Mouse (Mus musculus) kidney, postnatal 0 days (tissue): ENCODE measurements around the gene Bpifc. TPM values are rescaled to one million over a fixed set of nuclear protein-coding genes. Genes with fewer than 3 reads are reported as not detected.

ENCODE experiments used
- ATAC-seq: fragments of 200-750 bp; cut with Nextera tagmentation; replicated peaks from 2 replicates; pipeline ENCODE4 v1.8.0; 2017; ENCODE audit warnings: low read depth, moderate number of reproducible peaks, moderate TSS enrichment, moderate library complexity; ENCODE audit not compliant: low FRiP score
- DNase-seq: peaks from one replicate; pipeline ENCODE4 v3.0.0-alpha.2; 2016; ENCODE audit warnings: low spot score
- H3K27ac ChIP-seq: fragments of 300-500 bp; sonication (generic); 2 replicates; pipeline ENCODE4 v1.5.1; 2014; ENCODE audit warnings: mild to moderate bottlenecking
- H3K27me3 ChIP-seq: fragments of 300-500 bp; sonication (generic); 2 replicates; pipeline ENCODE4 v1.6.1; 2014; ENCODE audit warnings: low read length, mixed read lengths; ENCODE audit not compliant: insufficient read depth
- H3K36me3 ChIP-seq: fragments of 300-500 bp; sonication (generic); 2 replicates; pipeline ENCODE4 v1.6.1; 2014; ENCODE audit warnings: low read length, mixed read lengths; ENCODE audit not compliant: insufficient read depth
- H3K4me1 ChIP-seq: fragments of 300-500 bp; sonication (generic); replicated peaks from 2 replicates; pipeline ENCODE4 v1.6.1; 2014; ENCODE audit warnings: antibody characterized with exemption, low read length, mixed read lengths; ENCODE audit not compliant: insufficient read depth
- H3K4me2 ChIP-seq: fragments of 300-500 bp; sonication (generic); 2 replicates; pipeline ENCODE4 v1.6.1; 2014; ENCODE audit warnings: mild to moderate bottlenecking, low read length, moderate library complexity, mixed read lengths
- H3K4me3 ChIP-seq: fragments of 300-500 bp; sonication (generic); replicated peaks from 2 replicates; pipeline ENCODE4 v1.5.1; 2014; ENCODE audit warnings: low read depth, low read length
- H3K9ac ChIP-seq: fragments of 300-500 bp; sonication (generic); 2 replicates; pipeline ENCODE4 v1.6.1; 2014; ENCODE audit warnings: low read depth, low read length
- H3K9me3 ChIP-seq: fragments of 300-500 bp; sonication (generic); replicated peaks from 2 replicates; pipeline ENCODE4 v1.6.1; 2016; ENCODE audit warnings: low read length, inconsistent platforms, mixed read lengths
- CTCF ChIP-seq: IDR thresholded peaks from 2 replicates; pipeline ENCODE4 v1.5.1; 2016; ENCODE audit warnings: antibody characterized with exemption, low read depth, mild to moderate bottlenecking, moderate library complexity
- WGBS: fragments of 180-500 bp; shearing (Covaris S2); extraction: QIAGEN DNeasy Blood & Tissue Kit; methylation state at CpG from one replicate; pipeline ENCODE4 v1.1.7; 2014; 5-methylcytosine and 5-hydroxymethylcytosine counted together
- polyA plus RNA-seq: library from polyadenylated mRNA; unstranded; fragments of >200 nt; fragmentation: Nextera tagmentation; extraction: Ambion mirVana; gene quantifications from 2 replicates; pipeline ENCODE4 v1.2.1, GENCODE M21; 2015

The Bpifc gene
- polyA plus RNA-seq, 1 experiment from 2014 or later: 0.25 TPM

DNA sequence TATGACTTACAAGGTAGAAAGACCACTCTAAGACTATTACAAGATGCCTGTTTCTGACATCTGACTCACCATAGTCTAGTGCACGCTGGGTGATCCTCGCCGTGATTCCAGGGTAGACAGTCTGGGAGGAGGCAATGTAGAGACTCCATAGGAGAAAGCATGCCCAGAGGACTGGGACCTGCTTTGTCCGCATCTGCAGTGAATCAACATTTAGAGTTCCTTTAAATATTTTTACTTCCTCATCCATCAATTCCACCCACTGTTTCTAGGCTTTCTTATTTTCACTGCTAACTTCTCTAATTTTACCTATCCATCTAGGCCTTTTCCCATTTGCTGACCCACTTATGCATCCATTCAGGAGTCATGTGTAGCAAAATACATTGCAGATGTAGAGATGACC is 11.2 kb downstream of the Bpifc start:
- no peak overlapping the region for H3K27ac ChIP-seq
- no peaks in the 10 kb centered on the region for H3K4me1 ChIP-seq
- H3K4me2 ChIP-seq: no peak overlapping the region
- ATAC-seq (no peak), DNase-seq (no peak)
- H3K4me3 ChIP-seq: no peak overlapping the region
- 94% methylated on average over 4 of the region's 4 CpGs for WGBS
- H3K36me3 ChIP-seq: no peaks in the 10 kb centered on the region
- no peak for TF ChIP-seq CTCF
- no peaks in the 10 kb centered on the region for H3K27me3 ChIP-seq
- no peak overlapping the region for H3K9ac ChIP-seq
- H3K9me3 ChIP-seq: no peaks in the 10 kb centered on the region

DNA sequence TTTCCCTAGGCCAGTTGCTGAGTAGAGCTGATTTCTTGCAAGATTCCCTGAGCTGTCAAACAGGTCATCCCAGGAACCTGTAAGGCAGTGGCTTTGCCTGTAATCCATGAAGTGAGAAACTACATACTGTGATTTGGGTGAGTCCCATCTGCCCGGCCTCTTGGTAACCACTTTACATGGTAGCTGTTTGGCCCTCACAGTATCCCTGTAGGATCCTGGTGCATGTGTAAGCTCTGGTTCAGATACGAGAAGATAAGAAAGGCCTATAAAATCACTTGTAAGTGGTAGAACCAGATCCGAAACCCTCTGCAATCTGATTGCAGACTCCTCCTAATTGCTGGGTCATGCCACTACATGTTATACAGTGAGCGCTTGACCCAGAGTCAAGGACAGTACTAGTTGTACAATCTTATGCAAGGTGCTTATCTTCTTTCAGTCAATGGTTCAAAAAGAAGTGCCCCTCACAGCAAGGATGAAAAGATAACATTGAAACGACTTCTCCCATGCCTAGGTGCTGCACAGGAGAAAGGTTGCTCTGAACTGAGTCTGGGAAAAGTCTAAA is 17.1 kb downstream of the Bpifc start:
- H3K4me2 ChIP-seq: no peak overlapping the region
- no peak for TF ChIP-seq CTCF
- ATAC-seq (no peak), DNase-seq (no peak)
- no peaks in the 10 kb centered on the region for H3K9me3 ChIP-seq
- WGBS: 73% methylated on average over 5 of the region's 5 CpGs
- H3K9ac ChIP-seq: no peak overlapping the region
- H3K27ac ChIP-seq: no peak overlapping the region
- no peak overlapping the region for H3K4me3 ChIP-seq
- H3K4me1 ChIP-seq: no peaks in the 10 kb centered on the region
- no peaks in the 10 kb centered on the region for H3K27me3 ChIP-seq
- no peaks in the 10 kb centered on the region for H3K36me3 ChIP-seq

DNA sequence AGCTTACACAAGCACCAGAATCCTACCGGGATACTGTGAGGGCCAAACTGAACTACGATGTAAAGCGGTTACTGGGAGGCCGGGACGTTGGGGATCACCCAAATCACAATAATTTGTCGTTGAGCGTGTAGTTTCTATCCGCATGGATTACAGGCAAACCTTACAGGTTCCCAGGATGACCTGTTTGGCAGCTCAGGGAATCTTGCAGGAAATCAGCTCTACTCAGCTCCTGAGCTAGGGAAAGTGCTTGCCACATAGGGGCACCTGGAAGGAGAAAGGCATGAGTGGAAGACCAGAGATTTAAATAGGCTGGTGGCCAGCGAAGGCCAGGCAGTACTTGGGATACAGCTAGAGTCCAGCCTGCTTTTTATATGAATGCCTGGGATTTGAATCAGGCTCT is 17.9 kb downstream of the Bpifc start:
- Histone ChIP-seq H3K27me3 (no peaks in the 10 kb centered on the region), H3K4me2 (no peak overlapping the region), H3K4me1 (no peaks in the 10 kb centered on the region), H3K4me3 (no peak overlapping the region), H3K9me3 (no peaks in the 10 kb centered on the region), H3K27ac (no peak overlapping the region), H3K36me3 (no peaks in the 10 kb centered on the region), H3K9ac (no peak overlapping the region)
- ATAC-seq (no peak), DNase-seq (no peak)
- no peak for TF ChIP-seq CTCF
- WGBS: 92% methylated on average over 9 of the region's 9 CpGs

DNA sequence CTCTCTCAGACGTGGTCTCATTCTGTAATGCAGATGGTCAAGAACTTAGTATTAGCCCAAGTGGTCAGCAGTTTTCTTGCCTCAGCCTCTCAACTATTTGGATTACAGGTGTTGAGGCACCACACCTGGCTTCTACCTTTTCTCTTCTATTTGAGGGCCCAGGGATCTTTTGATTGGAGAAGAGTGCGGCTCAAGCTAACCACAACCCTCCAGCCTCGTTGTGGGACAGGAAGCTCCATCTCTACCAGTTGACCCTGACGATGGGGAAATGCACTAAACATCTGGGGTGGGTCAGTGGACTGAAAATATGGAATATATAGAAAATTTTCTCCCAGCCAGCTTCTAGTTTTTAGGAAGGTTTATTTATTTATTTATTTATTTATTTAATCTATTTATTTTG is 19.3 kb downstream of the Bpifc start:
- H3K27me3 ChIP-seq: no peaks in the 10 kb centered on the region
- no peaks in the 10 kb centered on the region for H3K4me1 ChIP-seq
- no peaks in the 10 kb centered on the region for H3K36me3 ChIP-seq
- H3K4me2 ChIP-seq: no peak overlapping the region
- ATAC-seq: no peak
- H3K9ac ChIP-seq: no peak overlapping the region
- no peak for DNase-seq
- no peaks in the 10 kb centered on the region for H3K9me3 ChIP-seq
- no peak for TF ChIP-seq CTCF
- 81% methylated on average over 4 of the region's 4 CpGs for WGBS
- no peak overlapping the region for H3K27ac ChIP-seq
- no peak overlapping the region for H3K4me3 ChIP-seq

DNA sequence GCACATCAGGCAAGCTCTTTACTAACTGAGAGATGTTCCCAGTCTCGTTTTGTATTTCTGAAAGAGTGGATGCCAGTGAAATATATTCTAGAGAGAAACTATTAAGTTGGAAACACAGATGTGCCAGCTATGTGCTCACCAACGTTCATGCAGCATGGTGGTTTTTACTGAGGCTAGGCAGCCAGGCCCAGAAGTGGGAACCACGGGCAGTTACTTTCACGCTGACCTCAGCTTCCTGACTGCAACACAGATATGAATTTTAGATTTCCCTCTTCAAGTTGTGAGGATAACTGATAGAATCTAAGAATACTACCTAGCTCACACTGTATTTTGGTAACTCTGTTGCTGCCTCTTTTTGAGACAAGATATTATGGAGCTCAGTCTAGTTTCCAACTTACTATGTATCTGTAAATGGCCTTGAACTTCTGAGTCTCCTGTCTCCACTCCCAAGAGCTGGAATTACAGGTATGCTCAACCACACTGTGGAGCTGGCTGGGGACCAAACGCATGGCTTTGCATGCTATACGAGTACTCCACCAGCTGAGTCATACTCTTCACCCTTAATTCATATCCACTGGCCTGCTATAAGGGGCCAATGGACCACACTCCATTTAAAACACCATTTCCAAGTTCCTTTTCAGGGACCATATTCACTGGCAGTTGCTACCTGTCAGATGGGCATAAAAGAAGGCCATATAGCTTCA is 22.1 kb downstream of the Bpifc start:
- Histone ChIP-seq H3K9me3 (no peaks in the 10 kb centered on the region), H3K27ac (no peak overlapping the region), H3K4me3 (no peak overlapping the region), H3K27me3 (no peaks in the 10 kb centered on the region), H3K36me3 (no peaks in the 10 kb centered on the region), H3K4me1 (no peaks in the 10 kb centered on the region), H3K9ac (no peak overlapping the region), H3K4me2 (no peak overlapping the region)
- ATAC-seq (no peak), DNase-seq (no peak)
- WGBS: 67% methylated on average over 6 of the region's 6 CpGs
- TF ChIP-seq CTCF: no peak

DNA sequence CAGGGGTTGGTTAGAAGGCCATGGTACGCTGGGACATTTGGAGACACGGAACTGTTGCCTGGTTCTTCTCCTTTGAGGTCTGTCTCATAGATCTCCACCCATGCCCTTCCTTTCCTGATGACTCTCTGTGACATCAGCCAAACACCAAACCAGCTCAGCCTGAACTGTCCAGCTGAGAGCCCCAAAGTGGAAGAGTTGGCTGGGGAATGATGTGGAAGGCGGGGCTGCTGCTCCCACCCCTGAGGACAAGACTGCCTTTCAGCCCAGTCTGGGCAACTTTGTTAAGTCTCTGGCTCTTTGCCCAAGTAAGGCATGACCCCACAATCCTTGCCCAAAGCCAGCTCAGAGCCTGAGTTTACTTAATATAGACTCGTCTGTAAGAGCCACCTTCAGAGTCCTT is 38.8 kb downstream of the Bpifc start:
- no peak for DNase-seq
- no peaks in the 10 kb centered on the region for H3K9me3 ChIP-seq
- no peak for TF ChIP-seq CTCF
- 81% methylated on average over 4 of the region's 4 CpGs for WGBS
- no peak overlapping the region for H3K4me2 ChIP-seq
- H3K4me1 ChIP-seq: no peaks in the 10 kb centered on the region
- no peak for ATAC-seq
- no peak overlapping the region for H3K9ac ChIP-seq
- no peak overlapping the region for H3K4me3 ChIP-seq
- no peak overlapping the region for H3K27ac ChIP-seq
- H3K36me3 ChIP-seq: no peaks in the 10 kb centered on the region
- H3K27me3 ChIP-seq: no peaks in the 10 kb centered on the region

DNA sequence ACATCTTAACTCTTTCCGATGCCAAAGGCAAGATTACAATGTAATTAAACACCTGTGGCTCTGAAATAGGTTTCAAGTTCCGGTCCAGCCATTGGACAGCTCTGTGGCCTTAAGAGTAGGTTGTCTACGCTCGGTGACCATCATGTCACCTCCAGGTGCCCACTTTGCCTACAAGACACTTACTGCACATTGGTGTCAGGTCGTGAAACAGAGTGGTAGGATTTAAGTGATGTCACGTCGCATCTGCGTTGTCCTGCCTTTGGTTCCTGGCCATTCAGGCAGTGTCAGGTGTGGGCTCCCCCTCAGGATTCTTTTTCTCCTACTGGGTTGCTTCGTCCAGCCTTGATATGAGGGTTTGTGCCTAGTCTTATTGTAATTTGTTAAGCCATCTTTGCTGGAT is 39.9 kb downstream of the Bpifc start:
- WGBS: 82% methylated on average over 9 of the region's 9 CpGs
- Histone ChIP-seq H3K4me3 (no peak overlapping the region), H3K4me2 (no peak overlapping the region), H3K27me3 (no peaks in the 10 kb centered on the region), H3K9me3 (no peaks in the 10 kb centered on the region), H3K36me3 (no peaks in the 10 kb centered on the region), H3K4me1 (no peaks in the 10 kb centered on the region), H3K27ac (no peak overlapping the region), H3K9ac (no peak overlapping the region)
- DNase-seq (no peak), ATAC-seq (no peak)
- TF ChIP-seq CTCF: no peak
